Mouse (Mus musculus): Measurements from ENCODE around the gene Sergef.

DNA sequence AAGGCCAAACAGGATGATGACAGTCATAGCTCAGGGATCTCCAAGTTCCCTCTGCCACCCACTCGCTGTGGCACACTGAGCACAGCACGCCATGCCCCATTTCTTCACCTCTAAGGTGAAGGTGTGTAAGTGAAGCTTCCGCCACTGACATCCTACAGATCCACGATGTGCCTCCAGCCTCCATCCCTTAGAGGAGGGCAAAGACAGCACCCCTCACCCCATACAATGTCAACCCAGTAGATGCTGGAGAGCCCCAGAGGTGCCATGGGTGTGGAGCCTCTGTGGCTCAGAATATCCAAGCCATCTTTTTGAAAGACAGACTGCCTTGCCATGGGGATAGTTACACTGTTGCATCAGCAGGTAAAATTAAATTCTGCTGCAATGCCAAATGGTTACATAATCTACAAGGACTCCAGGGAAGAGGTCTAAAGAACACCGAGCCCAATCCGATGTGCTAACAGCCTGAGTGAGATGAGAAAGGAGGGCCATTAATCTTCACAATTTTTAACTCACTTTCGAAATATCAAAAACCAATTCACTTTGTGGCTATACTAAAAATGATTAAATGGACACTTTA lies 23.1 kb downstream of the Sergef start:
- TF ChIP-seq CTCF (IDR thresholded peaks at IDR 0.05; ENCODE audit: control insufficient read depth, insufficient read depth, insufficient read length) (no peak), MAX (IDR thresholded peaks at IDR 0.05) (no peak), USF1 (IDR thresholded peaks at IDR 0.05; ENCODE audit: low read depth) (no peak), CEBPB (IDR thresholded peaks at IDR 0.05; ENCODE audit: low read depth) (no peak), MYOD1 (IDR thresholded peaks at IDR 0.05; ENCODE audit: control insufficient read depth, insufficient read length, low read depth) (no peak), MYOG (IDR thresholded peaks at IDR 0.05; ENCODE audit: control insufficient read depth, extremely low read depth, insufficient read length) (no peak), FOSL1 (IDR thresholded peaks at IDR 0.05; ENCODE audit: insufficient read depth, low read length, poor library complexity, severe bottlenecking) (no peak)

All from C2C12 (cell line).